Mouse (Mus musculus): ENCODE measurements at regions not wholly inside any gene's neighbourhood (a gene's known extent, or its start where the extent isn't known, plus 50 kb on each side); places are given as distances from the start of the nearest gene placed in this dataset.

DNA sequence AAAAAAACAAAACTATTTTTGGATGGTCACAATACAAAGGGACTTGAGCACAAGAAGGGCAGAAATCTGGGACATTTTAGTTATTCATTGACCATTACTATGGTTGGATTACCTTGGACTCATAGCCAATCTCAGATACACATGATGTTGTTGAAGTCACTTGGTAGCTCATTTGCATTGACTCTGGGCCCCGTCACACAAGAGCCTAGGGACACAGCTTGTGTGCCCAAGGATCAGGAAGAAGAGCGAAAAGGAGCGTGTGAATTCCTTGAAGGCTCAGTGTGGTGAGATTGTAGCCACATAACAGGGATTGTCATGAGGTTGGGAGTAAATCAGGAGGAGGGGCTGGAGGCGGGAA is 170.0 kb upstream of the Runx1 start:
- Histone ChIP-seq H3K27me3 (replicated peaks; ENCODE audit: control insufficient read depth, insufficient read depth, low read length) (no peaks in the 10 kb centered on the region), H3K4me3 (ENCODE audit: insufficient read depth, low read depth, low read length) (no peak overlapping the region), H3K27ac (ENCODE audit: insufficient read depth, low read depth, low read length) (no peak overlapping the region), H3K36me3 (ENCODE audit: control insufficient read depth, insufficient read depth, low read length) (no peaks in the 10 kb centered on the region), H3K4me1 (ENCODE audit: control insufficient read depth, insufficient read depth, low read length) (peaks cover 2% of the 10 kb centered on the region; the same call in 1 of the 2 replicates)
- peak; percentile 52 for DNase-seq
- TF ChIP-seq POLR2A (IDR thresholded peaks at IDR 0.05; ENCODE audit: low read depth, low read length), result no peak
- no peak for TF ChIP-seq CTCF (conservative IDR thresholded peaks at IDR 0.05; ENCODE audit: insufficient read depth, insufficient read length, low read depth, low read length)
- WGBS, result 59% methylated on average over 4 of the region's 4 CpGs

GRCm38 (mm10) chr16:92995132-92995992 is 169.4 kb upstream of the Runx1 start:
- Histone ChIP-seq H3K36me3 (ENCODE audit: control insufficient read depth, insufficient read depth, low read length) (no peaks in the 10 kb centered on the region), H3K4me3 (ENCODE audit: insufficient read depth, low read depth, low read length) (no peak overlapping the region), H3K27ac (ENCODE audit: insufficient read depth, low read depth, low read length) (no peak overlapping the region), H3K27me3 (replicated peaks; ENCODE audit: control insufficient read depth, insufficient read depth, low read length) (no peaks in the 10 kb centered on the region), H3K4me1 (ENCODE audit: control insufficient read depth, insufficient read depth, low read length) (peaks cover 2% of the 10 kb centered on the region; the same call in 1 of the 2 replicates)
- DNase-seq, result no peak
- TF ChIP-seq POLR2A (IDR thresholded peaks at IDR 0.05; ENCODE audit: low read depth, low read length) (no peak), CTCF (conservative IDR thresholded peaks at IDR 0.05; ENCODE audit: insufficient read depth, insufficient read length, low read depth, low read length) (no peak)
- 72% methylated on average over 13 of the region's 13 CpGs for WGBS

DNA sequence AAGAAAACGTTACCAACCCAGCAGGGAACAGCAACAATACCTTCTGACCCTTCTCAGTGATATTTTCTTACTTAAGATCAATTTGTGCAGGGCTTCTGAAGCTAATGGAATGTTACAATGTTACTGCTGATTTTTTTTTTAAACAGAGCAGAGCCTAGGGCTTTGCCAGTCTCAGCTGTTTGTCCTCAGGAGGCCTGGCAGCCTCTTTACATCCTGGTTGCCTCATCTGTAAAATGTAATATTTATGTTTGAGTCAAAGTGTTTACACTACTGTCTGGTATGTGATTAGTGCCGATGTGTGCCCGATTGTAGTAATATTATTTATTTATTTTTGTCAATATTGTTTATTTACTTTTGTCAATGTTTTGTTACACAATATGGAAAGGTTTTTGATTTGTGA is 166.9 kb upstream of the Runx1 start:
- H3K27me3 ChIP-seq (replicated peaks; ENCODE audit: control insufficient read depth, insufficient read depth, low read length), result no peaks in the 10 kb centered on the region
- TF ChIP-seq CTCF (conservative IDR thresholded peaks at IDR 0.05; ENCODE audit: insufficient read depth, insufficient read length, low read depth, low read length) (no peak), POLR2A (IDR thresholded peaks at IDR 0.05; ENCODE audit: low read depth, low read length) (no peak)
- no peak overlapping the region for H3K27ac ChIP-seq (ENCODE audit: insufficient read depth, low read depth, low read length)
- no peaks in the 10 kb centered on the region for H3K36me3 ChIP-seq (ENCODE audit: control insufficient read depth, insufficient read depth, low read length)
- 66% methylated on average over 3 of the region's 3 CpGs for WGBS
- H3K4me3 ChIP-seq (ENCODE audit: insufficient read depth, low read depth, low read length), result no peak overlapping the region
- no peak for DNase-seq
- H3K4me1 ChIP-seq (ENCODE audit: control insufficient read depth, insufficient read depth, low read length), result peaks cover 2% of the 10 kb centered on the region; the same call in 1 of the 2 replicates

- peak; percentile 36 for DNase-seq
- Histone ChIP-seq H3K4me1 (ENCODE audit: control insufficient read depth, insufficient read depth, low read length) (peaks cover 2% of the 10 kb centered on the region; the same call in 1 of the 2 replicates), H3K27ac (ENCODE audit: insufficient read depth, low read depth, low read length) (no peak overlapping the region), H3K4me3 (ENCODE audit: insufficient read depth, low read depth, low read length) (no peak overlapping the region), H3K27me3 (replicated peaks; ENCODE audit: control insufficient read depth, insufficient read depth, low read length) (no peaks in the 10 kb centered on the region), H3K36me3 (ENCODE audit: control insufficient read depth, insufficient read depth, low read length) (no peaks in the 10 kb centered on the region)
- WGBS, result 63% methylated on average over 7 of the region's 7 CpGs
- TF ChIP-seq POLR2A (IDR thresholded peaks at IDR 0.05; ENCODE audit: low read depth, low read length) (no peak), CTCF (conservative IDR thresholded peaks at IDR 0.05; ENCODE audit: insufficient read depth, insufficient read length, low read depth, low read length) (no peak)
Observed at GRCm38 (mm10) chr16:92991405-92991804, 165.5 kb upstream of the Runx1 start.

DNA sequence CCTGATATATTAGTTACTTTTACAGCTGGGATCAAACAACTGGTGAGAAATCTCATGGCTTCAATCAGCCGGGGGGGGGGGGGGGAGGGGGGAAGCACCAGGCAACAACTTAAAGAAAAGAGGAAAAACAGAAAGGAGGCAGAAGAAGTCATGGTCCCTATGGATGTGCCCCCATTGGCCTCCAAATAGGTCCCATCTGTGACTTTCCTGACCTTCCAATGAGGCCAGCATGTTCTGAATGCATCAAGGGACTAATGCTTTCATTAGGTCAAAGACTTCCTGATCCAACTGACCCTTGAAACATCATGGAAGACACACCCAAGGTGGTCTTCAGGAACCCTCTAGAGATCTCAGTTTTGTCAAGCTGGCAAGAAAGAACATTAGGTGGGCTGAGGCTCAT is 162.5 kb upstream of the Runx1 start:
- 65% methylated on average over 1 of the region's 1 CpGs for WGBS
- TF ChIP-seq POLR2A (IDR thresholded peaks at IDR 0.05; ENCODE audit: low read depth, low read length), result no peak
- TF ChIP-seq CTCF (conservative IDR thresholded peaks at IDR 0.05; ENCODE audit: insufficient read depth, insufficient read length, low read depth, low read length), result no peak
- Histone ChIP-seq H3K36me3 (ENCODE audit: control insufficient read depth, insufficient read depth, low read length) (no peaks in the 10 kb centered on the region), H3K27ac (ENCODE audit: insufficient read depth, low read depth, low read length) (no peak overlapping the region), H3K4me1 (ENCODE audit: control insufficient read depth, insufficient read depth, low read length) (no peaks in the 10 kb centered on the region), H3K27me3 (replicated peaks; ENCODE audit: control insufficient read depth, insufficient read depth, low read length) (no peaks in the 10 kb centered on the region), H3K4me3 (ENCODE audit: insufficient read depth, low read depth, low read length) (no peak overlapping the region)
- DNase-seq, result no peak

DNA sequence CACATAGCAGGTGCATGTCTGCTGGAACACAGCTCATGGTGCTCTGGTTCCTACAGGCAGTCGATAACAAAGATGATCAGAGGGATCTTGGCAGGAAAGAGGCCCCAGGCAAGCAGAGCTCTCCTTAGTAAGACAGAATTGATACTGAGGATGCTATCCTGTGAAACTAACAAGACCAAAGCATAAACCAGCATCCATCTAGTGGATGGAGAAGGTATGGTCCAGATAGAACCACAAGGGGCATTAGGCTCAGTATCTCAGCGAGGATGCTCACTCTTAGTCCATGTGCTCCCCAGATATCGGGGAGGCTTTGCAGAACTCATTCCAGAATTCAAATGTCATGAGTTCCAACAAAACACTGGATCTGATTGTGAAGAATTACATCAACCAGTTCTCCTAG is 162.1 kb upstream of the Runx1 start:
- TF ChIP-seq CTCF (conservative IDR thresholded peaks at IDR 0.05; ENCODE audit: insufficient read depth, insufficient read length, low read depth, low read length) (no peak), POLR2A (IDR thresholded peaks at IDR 0.05; ENCODE audit: low read depth, low read length) (no peak)
- H3K4me3 ChIP-seq (ENCODE audit: insufficient read depth, low read depth, low read length), result no peak overlapping the region
- H3K27me3 ChIP-seq (replicated peaks; ENCODE audit: control insufficient read depth, insufficient read depth, low read length), result no peaks in the 10 kb centered on the region
- no peaks in the 10 kb centered on the region for H3K36me3 ChIP-seq (ENCODE audit: control insufficient read depth, insufficient read depth, low read length)
- H3K27ac ChIP-seq (ENCODE audit: insufficient read depth, low read depth, low read length), result no peak overlapping the region
- H3K4me1 ChIP-seq (ENCODE audit: control insufficient read depth, insufficient read depth, low read length), result no peaks in the 10 kb centered on the region
- DNase-seq, result no peak
- WGBS, result 90% methylated on average over 3 of the region's 3 CpGs

GRCm38 (mm10) chr16:92985768-92986167 is 159.8 kb upstream of the Runx1 start:
- no peaks in the 10 kb centered on the region for H3K27me3 ChIP-seq (replicated peaks; ENCODE audit: control insufficient read depth, insufficient read depth, low read length)
- H3K27ac ChIP-seq (ENCODE audit: insufficient read depth, low read depth, low read length), result no peak overlapping the region
- no peak overlapping the region for H3K4me3 ChIP-seq (ENCODE audit: insufficient read depth, low read depth, low read length)
- TF ChIP-seq POLR2A (IDR thresholded peaks at IDR 0.05; ENCODE audit: low read depth, low read length) (no peak), CTCF (conservative IDR thresholded peaks at IDR 0.05; ENCODE audit: insufficient read depth, insufficient read length, low read depth, low read length) (no peak)
- no peak for DNase-seq
- H3K4me1 ChIP-seq (ENCODE audit: control insufficient read depth, insufficient read depth, low read length), result no peaks in the 10 kb centered on the region
- no peaks in the 10 kb centered on the region for H3K36me3 ChIP-seq (ENCODE audit: control insufficient read depth, insufficient read depth, low read length)
- 77% methylated on average over 6 of the region's 6 CpGs for WGBS

All from kidney, adult 2 months (tissue).